Mouse (Mus musculus) cerebellum, adult 9-10 months (tissue): ENCODE results near the gene Sh3bp5.

Experiments used
- DNase-seq: peaks from one replicate; pipeline ENCODE4 v3.0.0; 2022

The Sh3bp5 gene

DNA sequence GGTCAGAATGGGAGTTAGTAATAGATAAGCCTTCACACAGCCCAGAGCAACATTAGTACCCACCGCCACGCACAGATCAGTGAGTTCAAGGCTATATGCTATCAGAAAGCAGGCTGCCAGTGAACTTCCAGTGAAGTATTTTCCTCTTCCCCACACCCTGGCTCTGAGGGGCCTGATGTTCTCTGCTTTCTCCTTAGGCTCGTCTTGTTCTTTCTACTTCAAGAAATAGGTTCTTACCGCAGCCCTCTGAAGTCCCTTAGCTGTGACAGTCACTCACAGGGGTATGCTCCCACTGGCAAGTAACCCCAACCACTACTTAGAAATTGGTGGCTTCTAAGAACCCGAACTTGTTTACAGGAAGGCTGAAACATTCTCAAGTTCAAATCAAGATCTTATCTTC, 2.8 kb downstream of the Sh3bp5 start:
- peak; percentile 30 for DNase-seq

DNA sequence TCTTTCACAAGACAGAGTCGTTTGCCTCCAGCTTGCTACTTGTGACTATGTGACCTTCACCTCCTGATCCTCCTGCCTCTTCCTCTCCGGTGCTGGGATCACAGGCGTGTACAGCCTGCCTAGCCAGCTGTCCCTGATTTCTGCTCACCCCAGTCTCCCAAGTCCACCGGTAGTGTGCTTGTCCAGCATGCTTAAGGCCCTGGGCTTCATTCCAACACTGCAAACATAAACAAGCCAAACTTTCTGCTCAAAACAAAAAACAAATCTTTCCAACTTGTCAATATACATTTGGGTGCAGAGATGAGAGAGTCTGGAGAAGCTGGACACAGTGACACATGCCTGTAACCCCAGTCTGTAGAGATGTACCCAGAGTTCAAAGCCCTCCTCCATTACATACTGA, 3.5 kb downstream of the Sh3bp5 start:
- DNase-seq, result peak; percentile 57

DNA sequence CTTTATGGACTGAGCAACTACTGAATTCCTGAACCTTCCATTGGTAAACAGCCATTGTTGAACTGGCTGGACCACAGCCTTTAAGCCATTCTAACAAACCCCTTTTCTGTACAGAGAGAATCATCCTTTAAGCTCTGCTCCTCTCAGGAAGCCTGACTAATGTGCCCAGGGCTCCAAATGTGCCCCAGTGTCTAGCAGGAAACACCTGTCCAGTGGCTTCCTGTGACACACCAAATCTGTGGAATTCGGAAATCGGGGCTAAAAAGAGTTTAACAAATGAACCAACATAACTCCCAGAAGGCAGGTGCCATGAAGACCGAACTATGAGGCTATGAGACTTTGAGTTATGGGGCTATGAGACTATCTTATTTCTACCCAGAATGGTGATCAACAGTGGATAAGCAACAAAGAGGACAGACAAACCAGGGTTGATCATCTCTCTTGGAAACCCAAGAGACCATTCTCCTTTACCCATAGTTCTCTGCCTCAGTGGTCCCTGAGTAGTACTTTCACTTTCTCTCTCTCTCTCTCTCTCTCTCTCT, 4.0 kb downstream of the Sh3bp5 start:
- no peak for DNase-seq

DNA sequence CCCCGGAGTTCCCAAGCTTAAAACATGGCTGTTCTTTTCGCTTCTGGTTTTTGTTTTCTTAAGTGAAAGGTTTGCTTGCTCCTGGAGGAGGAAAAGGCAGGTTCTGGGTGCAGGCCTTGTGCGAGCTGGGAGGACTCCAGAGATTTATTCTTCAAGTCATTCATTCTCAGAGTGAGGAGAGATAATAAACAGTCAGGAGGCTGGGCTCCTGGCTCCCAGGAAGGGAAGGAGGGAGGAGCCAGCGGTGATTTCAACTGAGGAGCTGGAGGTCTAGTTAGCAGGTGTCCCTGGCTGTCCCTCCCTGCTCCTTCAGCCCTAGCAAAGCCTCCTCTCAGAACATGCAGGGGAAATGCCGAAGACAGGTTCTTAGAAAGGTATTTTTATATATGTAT, 6.9 kb downstream of the Sh3bp5 start:
- no peak for DNase-seq

DNA sequence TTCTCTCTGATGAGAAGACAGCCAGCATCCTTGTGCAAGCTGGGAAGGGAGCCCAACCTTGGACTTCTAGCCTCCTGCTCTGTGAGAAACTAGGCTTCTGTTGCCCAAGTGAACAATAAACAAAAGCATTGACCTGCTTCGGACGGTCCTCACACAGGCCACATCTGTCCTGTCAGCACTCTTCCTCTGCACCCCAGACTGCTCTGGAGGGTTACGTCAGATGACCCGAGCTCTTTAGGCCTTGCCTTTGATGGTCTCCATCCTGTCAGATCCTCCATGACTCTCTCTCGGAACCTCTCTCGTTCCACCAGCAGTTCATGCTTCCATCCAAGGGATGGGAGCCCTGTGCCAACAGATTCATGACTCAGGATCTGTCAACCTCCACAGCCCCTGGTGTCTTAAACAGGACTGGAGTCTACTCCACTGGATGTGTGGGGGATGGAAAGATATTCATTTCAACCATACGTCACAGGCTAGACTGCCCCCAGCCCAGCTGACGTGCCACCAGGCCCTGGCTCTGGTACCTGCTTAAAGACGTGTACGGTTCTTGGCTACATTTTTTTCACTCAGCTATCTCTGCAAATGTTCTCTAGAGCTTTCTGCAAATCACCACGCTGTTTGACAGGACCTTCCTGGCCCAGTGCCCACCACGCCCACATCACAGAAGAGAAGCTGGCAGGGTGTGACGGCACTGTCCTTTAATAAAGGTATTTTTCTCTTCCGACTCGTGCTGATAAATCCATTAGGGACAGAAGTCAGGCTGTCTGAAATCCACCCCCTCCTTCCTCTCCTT, 7.5 kb downstream of the Sh3bp5 start:
- DNase-seq, result peak; percentile 84

DNA sequence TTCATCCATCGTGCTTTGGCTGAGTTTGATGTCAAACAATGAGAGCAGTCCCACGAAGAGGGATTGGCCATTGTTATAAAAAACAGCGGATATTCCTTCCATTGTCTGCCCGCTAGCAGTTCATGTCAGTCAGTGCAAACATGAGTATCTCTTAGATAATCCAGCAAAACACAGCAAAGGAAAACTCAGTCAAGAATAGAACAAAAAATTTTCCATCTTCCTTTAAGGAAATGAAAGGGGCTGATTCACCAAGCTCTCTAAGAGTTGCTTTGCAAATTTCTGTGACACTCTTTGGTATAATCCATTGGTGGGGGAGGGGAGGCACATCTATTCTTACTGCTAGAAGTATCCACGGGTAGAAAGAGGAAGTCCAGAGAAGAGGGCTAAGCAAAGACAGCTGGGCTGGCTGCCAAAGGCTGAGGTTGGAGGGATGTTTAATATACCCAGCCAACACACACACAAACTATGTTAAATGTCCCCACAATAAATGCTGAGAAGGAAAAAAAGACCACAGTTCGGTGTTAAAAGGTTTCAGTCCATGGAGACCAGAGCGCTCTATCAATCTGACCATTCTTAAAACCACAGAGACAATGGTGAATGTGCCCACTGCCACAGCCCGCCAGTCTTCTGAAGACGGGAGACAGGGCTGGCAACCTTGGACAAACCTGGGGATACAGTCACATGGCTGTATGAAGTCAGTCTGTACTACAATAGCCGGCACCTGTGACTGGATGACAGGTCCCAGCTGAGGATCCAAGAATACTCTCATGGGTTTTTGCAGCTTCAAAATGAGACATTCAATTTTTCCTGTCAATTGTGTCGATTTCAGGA, 12.7 kb downstream of the Sh3bp5 start:
- DNase-seq, result no peak

DNA sequence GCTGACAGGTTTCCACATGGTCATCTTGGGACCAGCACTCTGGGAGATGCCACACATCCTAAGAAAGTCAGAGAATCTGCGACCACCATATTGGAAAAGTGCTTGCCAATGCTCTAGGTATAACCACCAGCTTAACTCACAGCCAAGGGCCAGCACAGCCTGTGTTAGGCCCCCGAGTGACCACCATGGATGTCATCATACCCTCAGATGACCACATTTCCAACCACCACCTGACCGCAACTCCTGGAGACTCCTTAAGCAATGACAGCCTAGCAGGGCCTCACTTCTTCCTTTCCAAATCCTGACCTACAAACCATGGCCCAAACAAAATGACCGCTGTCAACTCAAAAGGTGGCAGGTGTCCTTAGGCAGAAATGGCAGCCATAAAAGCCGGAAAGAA, 13.5 kb downstream of the Sh3bp5 start:
- DNase-seq, result no peak

DNA sequence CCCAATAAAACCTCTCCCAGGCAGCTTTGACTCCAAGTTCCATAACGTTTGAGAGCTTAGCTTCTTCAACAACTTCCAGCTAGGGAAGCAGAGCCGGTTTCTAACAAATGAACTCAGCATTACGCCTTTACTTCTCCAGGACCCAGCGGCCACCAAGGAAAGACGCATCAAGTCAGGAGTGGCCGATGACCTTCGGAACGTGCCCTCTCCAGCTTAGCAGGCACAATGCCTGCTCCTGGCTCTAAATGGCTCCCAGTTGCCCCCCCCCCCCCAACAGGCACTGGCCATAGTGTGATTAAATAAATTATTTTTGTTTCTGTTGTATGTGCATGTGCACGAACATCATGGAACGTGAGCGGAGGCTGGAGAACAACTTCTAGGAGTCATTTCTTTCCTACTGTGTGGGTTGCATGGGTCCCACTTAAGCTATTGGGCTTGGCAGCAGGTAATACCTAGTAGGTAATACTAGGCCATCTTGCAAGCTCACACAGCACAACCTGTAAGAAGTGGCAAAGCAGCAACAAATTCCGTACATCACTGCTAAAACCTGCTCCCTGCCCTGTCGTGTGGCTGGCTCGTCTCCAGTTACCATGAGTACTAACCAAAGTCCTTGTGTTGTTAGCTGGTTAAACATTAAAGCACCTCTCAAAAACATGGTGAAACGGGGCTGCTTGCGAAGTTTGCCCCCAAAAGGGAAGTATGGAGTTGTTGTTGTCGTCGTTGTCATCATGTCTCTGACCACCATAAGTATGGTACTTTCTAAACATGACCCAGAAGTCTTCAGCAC, 14.2 kb downstream of the Sh3bp5 start:
- no peak for DNase-seq

DNA sequence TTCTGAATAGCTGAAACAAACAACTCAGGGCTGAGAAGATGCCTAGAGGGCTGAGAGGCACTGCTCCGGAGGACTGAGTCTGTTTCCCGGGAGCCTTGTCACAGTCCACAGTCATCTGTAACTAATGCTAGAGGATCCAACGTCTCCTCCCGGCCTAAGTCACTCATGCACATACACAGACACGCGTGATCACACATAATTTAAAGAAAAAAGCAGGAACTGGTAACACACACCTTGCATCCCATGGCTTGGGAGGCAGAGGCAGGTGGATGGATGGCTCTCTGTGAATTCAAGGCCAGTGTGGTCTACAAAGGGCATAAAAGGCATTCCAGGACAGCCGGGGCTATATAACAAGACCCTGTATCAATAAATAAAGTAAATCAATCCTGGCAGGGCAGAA, 14.9 kb downstream of the Sh3bp5 start:
- no peak for DNase-seq

DNA sequence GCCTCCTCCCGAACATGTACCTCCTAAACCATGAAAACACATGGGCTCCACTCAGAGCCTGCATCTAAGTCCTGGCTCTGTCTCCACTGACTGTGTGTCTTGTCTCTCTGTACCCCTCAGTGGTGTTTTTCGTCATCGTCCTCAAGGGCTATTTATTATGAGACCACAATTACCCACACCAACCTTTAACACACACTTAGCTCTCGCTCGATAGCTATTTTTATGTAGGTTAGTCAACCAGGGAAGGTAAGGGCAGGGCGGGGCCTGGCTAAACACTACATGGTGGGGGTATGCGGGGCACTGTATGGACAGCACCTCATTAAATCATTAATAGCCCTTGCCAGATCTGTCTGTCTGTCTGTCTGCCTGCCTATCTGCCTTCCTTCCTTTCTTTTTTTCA, 15.3 kb downstream of the Sh3bp5 start:
- no peak for DNase-seq

DNA sequence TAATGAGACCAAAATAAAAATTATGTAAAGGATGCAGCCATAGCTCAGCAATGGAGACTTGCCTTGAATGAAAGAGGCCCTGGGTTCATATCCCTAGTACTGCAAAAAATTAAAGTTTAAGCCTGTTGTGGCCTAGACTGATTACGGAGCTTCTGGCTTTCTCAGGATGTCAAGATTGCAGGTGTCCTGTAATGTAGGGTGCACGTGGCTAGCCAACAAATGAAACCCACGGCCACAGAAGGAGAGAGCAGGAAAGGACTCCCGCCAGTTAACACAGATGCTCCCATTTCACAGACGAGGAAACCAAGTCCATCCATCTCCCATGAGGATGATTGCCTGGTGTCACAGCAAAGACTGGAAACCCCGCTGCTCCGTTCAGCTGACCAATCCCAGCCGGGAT, 15.7 kb downstream of the Sh3bp5 start:
- DNase-seq, result no peak

DNA sequence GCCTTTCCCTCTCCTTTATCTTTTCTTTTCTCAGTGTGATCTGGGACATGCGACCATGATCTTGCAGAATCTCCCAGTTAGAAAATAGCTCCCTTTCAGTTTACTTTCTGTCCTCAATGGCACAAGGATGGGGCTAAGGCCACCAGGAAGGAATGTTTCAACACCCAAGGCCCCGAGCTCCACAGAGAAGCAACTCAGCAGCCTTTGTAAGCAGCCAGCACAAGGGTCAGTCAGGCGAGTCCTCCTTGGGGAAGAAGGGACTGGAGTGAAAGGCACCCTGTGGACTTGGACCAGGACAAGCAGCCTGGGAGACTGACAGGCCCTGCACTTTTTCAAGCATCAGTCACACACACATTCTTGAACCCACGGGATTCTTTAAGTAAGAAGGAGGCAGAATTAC, 16.6 kb downstream of the Sh3bp5 start:
- no peak for DNase-seq

DNA sequence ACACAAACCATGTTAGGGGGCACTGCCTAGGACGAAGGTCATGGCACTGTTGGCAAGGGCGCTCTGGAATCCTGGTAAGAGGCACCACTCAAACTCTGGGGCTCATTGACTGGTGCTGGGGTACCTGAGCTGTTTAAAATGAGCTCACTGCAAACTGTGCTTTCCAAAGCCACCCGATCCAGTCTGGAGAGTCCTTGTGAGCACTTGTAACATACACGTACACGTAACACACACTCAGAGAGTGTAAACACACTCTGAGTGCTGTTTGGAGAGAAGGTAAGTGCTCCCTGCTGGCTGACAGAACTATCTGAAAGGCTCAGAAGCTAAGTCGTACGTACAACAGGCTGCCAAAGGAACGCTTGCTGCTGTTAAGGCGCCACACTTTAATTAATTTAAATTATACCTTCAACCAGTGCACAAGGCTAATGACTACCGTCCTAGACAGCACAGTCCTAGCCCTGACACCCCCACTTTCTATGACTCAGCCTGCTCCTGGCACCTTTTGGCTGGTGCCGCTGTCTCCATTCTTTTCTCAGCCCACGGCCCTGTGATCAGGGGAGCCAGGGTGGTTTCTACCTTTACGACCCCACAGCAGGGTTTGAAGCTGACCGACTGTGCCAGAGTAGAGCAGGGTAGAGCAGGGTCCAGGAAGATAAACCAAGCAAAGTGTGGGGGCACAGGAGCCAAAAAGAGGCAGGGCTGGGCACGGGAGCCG, 18.9 kb downstream of the Sh3bp5 start:
- DNase-seq, result no peak

DNA sequence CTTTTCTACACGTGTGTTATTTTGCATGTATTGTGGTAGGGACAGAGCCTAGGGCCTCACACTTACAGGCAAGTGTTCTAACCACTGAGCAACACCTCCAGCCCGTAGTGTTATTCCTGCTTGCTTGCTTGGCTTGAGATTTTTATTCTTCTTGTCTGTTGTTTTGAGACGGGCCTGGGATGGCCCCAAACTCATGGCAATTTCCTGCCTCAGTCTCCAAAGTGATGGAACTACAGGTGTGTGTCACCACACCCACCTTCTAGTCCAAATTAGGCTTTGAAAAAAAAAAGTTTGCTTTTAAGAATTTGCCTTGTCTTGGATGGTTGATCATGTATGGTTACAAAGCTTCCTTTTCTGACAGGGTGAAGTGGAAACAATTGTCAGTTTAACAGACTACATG, 19.5 kb downstream of the Sh3bp5 start:
- no peak for DNase-seq

DNA sequence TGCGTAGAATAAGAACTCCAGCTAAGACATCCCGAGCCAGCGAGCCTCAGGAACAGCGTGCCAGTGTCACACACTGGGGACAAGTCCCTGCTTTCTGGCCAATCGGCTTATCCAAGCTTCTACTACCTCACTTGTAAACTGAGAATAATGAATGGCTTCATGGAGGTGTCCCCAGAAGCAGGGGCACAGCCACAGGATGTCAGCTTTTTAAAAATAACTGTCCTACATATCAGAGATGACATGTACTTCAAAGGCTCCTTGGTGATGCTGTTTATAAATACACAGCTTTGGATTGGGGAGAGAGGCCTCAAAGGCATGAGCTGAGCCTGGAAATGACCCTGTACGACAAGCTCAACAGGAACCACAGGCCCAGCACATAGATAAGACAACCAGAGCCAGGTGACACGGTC, 20.9 kb downstream of the Sh3bp5 start:
- no peak for DNase-seq

DNA sequence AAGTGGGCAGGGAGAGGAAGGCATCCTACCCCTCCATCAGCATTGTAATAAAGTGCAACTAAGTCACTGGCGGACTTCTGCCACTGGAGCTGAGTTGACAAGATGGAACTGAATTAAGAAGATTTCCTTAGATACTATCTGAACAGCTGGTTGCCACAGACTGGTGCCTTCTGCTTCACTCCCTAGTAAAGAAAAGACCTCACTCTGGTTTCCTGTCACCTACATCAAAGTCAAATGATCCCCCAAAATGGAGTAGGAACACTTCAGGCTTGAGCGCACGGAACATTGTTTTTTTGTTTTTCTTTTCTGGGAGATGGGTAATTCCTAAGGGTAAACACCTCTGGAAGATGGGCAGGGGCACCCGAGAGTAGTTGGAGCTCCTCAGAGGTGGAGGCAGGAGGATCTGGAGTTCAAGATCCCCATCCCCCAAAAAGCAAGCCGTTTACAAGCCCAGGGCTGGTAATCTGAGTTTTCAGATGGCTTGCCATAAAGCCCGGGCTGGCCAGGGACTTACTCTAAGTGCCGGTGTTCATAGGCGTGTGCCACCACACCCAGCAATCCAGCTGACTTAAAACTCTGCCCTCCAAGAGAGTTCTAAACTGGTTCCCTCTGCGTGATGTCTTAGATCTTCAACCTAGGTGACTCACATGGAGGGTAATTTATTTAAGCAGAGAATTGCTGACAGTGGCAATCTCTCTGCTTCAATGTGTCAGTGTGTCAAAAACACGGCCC, 21.5 kb downstream of the Sh3bp5 start:
- DNase-seq, result no peak

DNA sequence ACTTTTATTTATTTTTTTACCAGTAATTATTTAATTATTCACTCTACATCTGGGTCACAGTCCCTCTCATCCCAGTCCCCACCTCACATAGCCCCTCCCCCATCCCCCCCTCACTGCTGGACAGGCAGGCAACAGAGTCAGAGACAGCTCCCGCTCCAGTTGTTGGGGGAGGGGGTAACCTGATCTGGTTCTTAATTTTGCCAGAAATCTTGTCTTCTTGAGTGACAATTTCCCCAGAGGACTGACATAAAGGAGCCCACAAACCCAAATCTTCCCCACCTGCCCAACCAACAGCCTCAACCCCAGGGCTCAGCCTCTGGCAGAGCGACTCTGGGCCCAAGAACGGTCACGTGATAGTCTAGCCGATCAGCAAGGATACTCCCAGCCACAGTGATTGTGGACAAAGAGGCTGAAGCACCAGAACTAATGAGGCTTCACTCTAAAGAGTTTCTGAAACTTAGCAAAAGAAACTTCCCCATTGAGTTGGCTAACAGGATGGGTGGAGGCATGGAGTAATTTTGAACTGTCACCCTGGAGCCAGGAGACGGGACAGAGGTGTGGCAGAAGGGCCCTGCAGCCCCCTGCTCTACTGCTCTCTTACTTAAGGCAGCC, 22.3 kb downstream of the Sh3bp5 start:
- no peak for DNase-seq

DNA sequence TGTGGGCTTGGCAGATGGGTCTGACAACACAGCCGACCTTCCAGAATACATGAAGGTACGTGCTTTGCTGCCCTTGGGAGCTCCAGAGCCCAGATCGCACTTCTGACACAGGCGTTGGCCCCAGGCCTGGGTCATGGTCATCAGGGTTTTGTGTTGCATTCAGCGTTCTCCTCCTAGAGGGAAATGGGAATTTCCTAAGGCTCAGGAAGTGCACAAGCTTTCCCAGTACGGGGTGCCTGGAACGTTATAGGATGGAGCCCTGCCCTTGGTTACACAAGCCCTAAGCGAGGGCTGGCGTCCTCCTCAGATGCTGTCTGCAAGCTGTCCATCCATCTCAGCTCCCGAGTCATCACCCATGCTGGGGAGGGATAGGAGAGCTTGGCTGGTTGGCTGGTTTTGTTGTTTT, 23.2 kb downstream of the Sh3bp5 start:
- DNase-seq, result peak; percentile 77

DNA sequence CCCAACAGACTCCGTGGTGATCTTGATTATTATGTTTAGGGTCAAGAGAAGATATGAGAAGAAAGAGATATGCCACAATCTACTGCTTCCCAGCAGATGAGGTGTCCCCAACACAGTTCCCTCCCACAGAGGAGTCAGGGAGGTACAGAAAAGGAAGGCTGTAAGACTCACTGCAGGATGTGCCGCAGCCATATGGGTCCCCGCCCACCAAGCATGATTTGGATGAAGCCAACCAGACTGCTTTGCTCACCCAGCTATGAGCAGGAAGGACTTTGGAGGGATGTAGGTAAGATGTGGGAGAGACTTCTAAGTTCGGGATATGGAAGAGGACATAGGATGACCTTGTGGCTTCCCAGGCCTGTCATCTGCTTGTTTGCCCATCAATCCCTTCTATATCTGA, 25.1 kb downstream of the Sh3bp5 start:
- DNase-seq, result no peak

DNA sequence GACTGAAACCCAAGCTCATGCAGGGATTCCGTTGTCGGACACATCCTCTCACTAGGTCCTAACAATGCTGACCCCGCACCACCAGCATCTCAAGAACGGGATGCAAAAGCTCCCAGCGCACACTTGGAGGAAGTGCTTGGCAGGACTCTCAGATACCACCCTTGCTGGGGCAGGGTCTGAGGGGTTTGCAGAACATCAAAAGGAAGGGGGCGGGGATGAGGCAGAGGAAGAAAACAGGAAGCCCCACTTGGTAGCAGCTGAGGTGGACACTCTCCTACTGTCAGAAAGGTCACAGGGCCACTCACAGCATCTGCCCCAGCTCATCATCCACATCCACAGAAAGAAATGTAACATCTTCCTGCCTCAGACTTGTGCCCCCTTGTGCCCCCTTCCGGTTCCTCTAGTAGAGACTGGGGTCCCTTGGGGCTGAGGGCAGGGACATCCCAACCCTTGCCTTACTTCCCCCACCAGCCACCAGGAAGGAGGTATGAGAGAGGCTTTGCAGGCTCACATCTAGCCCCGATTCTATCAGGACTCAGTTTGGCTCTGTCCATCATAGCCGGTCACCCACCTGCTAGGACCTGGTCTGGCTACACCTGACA, 25.7 kb downstream of the Sh3bp5 start:
- no peak for DNase-seq

DNA sequence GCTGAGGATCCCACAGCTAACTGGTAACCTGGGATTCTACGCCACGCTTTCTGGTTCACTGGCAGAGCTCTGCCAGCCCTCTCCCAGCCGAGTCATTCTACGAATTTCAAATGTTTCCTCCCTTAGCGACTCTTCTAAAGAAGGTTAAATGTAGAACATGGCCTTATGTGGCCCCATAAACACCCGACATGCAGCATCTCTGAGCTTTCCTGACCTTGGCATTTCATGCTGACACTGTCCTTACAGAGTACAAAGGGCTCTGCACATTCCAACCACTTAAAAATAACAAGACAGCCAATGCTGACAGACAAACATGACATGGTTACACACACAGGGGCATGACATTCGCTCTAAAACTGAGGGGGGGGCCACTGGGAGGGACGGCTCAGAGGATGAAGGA, 27.2 kb downstream of the Sh3bp5 start:
- DNase-seq, result no peak
